Mouse (Mus musculus) regulatory T cell (primary cell): Measurements from ENCODE around the gene Vkorc1l1.

Experiments
- in situ Hi-C: fragments of 300-600 bp; cut with MboI, MseI; formaldehyde crosslinking; loops from one replicate; pipeline ENCODE4 v1.15.1; 2025; ENCODE audit warnings: high pct_unique_total_duplicates

Gene Vkorc1l1

GRCm38 (mm10) chr5:130001356-130001987, 59.7 kb downstream of the Vkorc1l1 start:
- in situ Hi-C loops, result no loop called here

GRCm38 (mm10) chr5:130002301-130003146, 60.8 kb downstream of the Vkorc1l1 start, which contains the start of gene Gusb:
TSS of gene Gusb (minus strand) at chr5:130003049.
- in situ Hi-C loops, result no loop called here

DNA sequence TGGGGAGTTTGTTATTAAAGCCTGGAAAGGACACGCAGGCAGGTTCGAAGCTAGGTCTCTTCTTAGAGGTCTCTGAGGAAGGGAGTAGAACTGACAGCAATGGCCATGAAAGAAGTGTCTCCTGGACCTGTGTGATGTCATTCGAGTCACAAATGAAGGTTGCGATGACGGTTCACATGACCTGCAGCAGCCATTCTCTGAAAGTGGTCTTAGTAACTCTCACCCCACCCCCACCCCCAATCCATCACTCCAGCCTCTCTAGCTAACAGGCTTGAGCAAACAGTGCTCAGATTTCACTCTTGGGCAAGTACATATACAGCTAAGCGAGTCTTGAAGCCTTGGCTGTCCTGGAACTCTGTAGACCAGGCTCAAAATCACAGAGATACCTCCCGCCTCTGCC, 61.5 kb downstream of the Vkorc1l1 start:
- in situ Hi-C loops, result no loop called here

- in situ Hi-C loops, result no loop called here
Measured at GRCm38 (mm10) chr5:130007344-130007743, 65.6 kb downstream of the Vkorc1l1 start.

GRCm38 (mm10) chr5:130008034-130008590, 66.3 kb downstream of the Vkorc1l1 start:
- in situ Hi-C loops, result no loop called here

DNA sequence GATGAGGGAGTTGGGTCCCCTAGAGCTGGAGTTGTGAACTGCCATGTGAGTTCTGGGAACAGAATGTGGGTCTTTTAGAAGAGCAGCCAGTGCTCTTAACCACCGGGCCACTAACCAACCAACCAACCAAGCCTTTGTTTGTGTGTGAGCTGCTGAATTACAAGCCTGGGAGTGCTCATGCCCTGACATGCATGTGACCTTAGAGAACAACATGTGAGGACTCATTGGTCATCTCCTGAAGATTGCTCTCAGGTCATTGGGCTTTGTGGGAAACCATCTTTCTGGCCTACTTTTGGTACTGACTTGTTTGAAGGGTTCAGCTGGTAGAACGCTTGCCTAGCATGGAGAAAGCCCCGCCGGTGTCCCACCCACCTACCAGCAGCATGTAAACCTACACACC, 68.0 kb downstream of the Vkorc1l1 start:
- in situ Hi-C loops, result no loop called here

- in situ Hi-C loops, result no loop called here
Measured at GRCm38 (mm10) chr5:130010961-130011360, 69.2 kb downstream of the Vkorc1l1 start.

DNA sequence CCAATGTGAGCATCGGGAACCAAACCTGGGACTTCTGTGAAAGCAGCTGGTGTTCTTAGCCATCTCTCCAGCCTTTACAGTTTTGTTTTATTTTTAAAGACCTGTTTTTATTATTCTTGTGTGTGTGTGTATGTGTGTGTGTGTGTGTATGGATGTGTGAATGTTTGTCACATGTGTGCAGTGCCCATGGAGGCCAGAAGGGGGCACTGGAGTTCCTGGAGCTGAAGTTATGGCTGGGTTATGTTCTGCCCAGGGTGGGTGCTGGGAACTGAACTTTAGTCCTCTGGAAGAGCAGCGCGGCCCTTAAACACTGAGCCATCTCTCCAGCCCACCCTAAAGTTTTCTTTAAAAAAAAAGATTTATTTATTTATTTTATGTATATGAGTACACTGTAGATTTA, 73.3 kb downstream of the Vkorc1l1 start:
- in situ Hi-C loops, result no loop called here

DNA sequence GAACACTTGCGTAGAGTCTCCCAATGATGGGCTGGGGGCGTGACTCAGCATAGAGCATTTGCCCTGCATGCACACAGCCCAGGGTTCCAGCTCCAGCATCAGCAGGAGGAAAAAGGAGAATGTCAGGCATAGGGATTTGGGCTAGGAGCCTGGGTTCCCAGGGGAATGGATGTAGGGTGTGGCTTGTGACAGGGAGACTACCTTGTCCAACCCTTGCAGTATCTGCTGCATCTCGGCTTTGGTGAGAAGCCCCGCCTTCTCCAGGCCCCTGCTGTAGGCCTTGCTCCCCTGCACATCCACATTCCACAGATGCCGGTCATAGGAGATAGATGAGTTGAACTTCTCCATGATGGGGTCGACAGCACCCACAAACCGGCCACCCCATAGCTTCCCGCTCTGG, 77.7 kb downstream of the Vkorc1l1 start:
- in situ Hi-C loops, result no loop called here

DNA sequence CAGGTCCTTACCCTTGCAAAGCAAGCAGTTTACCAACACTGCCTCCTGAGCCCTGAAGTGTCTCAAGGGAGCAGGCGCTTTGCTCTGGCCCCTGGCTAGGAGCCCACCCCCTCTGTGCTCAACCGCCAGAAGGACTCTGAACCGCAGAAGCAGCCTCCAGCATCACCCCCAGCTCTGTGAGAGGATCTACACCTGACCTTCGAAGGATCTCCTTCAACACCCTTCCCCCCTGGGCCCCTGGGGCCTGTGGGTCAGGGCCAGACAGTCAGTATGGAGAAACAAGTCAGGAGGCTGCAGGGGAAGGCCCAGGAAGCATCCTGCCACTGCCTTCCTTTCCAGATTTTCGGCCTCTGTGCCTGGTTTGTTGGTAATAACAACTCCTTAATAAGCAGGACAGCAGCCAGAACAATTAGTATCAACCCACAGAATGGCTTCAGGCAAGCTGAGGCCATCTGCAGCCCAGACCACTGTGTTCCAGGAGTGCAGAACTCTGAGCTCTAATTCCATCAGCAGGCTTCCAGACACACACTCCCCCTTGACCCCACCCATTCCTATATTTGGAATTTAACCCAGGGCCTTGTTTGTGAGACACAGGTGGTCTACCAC, 79.7 kb downstream of the Vkorc1l1 start:
- in situ Hi-C loops, result no loop called here

- in situ Hi-C loops, result no loop called here
Measured at GRCm38 (mm10) chr5:130022366-130022765, 80.6 kb downstream of the Vkorc1l1 start.

DNA sequence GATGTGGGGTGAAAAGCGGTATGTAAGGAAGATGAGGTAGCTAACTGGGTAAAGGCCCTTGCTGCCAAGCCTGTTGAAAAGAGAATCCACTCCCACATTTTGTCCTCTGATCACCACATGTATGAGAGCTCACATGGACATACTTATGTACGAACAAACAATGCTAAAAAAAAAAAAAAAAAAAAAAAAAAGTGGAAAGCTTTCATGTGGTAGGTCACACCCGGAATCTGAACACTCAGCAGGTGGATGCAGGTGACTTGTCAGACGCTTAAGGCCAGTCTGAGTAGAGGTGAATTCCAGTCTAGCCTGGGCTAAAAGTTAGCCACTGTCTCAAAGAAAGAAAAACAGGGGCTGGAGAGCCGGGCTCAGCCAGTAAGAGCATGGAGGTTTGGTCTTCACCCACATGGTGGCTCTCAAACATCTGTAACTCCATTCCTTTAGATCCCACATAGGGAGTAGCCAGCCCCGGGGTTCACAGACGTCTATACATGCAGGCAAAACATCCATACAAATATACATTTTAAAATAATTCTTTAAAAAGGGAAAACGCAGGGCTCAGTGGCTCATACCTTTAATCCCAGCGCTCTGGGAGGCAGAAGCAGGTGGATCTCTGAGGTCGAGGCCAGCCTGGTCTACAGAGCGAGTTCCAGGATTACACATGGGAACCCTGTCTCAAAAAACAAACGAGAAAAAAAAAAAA, 81.4 kb downstream of the Vkorc1l1 start:
- in situ Hi-C loops, result no loop called here

- in situ Hi-C loops, result no loop called here
Measured at GRCm38 (mm10) chr5:130023767-130024539, 82.2 kb downstream of the Vkorc1l1 start.

GRCm38 (mm10) chr5:130027134-130027533, 85.4 kb downstream of the Vkorc1l1 start:
- in situ Hi-C loops, result no loop called here

DNA sequence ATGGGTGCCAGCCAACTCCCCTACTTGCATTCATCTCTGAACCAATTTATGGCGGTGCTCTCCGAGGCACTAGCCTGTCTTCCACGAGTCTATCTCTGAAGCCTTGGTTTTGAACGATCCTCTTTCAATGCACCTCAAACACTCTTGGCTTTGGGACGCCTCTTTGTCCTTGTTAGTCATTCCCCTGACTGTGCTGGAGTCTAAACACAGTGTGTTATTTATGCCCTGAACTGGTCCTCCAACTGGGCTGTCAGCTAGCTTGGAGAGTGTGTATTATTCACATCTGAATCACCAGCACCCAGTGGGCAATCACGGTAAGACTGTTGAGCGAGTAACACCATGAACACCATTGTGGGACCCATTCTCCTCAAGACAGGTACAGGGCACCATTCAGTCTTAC, 85.9 kb downstream of the Vkorc1l1 start:
- in situ Hi-C loops, result no loop called here

DNA sequence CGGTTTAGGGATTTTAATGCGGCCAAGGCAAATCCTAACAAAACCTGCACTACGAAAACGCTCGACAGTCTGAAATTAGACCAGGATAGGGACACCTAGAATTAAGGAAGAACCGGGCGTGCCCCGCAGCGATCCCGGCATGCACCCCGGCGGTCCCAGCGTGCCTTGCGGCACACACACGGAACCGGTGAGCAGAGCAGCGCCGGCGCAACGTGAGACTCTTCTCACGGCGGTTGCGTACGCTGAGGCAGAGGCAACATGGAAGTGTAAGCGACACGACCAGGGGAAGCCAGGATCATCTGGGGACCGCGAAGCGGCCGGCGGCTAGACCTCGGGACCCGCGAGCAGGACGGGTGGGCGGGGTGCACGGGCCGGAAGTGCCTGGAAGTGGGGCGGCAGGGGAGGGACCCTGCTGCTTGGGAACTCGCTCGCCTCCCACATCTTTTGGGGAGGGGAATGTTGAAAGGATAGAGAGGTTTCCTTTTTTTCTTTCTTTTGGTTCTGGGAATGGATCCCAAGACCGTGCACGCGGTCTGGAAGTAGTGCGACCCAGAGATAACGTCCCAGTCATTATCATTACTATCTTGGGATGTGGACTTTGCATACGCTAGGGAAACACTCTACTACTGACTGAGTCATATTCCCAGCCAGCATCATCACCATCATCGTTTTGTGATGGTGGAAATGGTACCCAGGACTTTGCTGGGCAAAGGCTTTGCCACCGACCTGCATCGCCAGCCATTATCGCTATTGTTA, 87.5 kb downstream of the Vkorc1l1 start, which contains the start of the genes Asl and Crcp:
Asl (minus strand) TSS at position 106 of the 756 bp plus-strand sequence.
Crcp (plus strand) TSS at position 149 of the 756 bp plus-strand sequence.
- in situ Hi-C loops, result no loop called here

DNA sequence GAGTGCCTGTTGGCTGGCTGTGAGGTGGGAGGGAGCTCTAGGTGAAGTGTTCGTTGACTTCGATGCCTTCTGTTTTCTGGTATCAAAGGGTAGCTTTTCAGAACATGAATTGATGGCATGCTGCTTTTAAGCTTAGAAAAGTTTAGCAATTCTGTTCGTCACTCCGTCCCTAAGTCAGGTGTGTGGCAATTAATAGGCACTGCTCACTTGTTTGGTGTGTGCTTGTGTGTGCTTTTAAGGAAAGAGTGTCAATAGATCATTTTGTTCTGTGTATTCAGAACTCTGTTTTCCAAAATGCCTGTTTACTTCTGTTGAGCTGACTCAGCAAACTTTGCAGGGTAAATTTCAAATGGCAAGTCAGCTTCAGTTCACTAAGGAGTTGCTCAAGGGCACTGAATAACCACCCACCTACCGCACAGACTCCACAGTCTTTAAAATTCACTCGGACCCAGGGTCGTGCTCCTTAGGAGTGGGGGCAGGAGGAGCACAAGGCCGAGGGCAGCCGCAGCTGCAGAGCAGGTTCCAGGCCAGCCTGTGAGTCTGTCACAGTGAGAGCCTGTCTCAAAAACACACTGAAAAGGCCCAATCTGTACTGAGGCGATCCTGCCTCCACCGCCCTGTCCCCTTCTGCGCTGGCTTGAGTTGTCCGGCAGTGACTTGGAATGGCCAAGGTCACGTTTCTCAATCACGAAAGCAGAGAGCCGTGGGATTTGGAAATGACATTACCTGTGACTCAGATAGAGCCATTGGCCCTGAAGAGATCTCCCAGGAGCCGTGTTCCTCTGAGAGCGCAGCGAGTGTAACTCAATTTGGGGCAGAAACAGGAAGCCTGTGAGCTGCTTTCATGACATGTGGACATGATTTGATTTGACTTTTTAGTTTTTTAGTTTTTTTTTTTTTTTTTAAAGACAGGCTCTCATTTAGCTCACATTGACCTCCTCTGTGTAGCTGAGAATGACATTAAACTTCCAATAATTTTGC, 89.9 kb downstream of the Vkorc1l1 start:
- in situ Hi-C loops, result no loop called here

DNA sequence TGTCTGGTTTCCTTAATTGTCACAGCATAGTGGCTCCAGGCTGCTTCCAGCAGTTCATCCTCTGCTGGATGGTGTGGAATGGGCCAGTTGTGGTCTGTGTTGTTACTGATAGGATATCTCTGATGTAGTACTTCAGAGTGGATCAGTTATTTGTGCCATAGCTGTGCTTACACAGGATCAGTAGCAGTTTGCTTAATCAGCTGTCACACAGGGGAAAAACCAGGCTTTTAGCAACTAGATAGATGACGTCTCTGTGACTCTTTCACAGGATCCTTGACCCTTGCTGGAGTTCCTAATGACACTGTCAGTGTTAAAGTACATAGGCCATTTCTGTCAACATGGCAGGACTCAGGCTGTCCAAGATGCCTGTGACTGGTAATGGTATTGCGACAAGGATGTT, 92.1 kb downstream of the Vkorc1l1 start:
- in situ Hi-C loops, result no loop called here
